Mouse (Mus musculus): Measurements from ENCODE around the gene Snap91. TPM values are rescaled to one million over a fixed set of nuclear protein-coding genes. Genes with fewer than 3 reads are reported as not detected.

The Snap91 gene
- polyA plus RNA-seq, 1 experiment from 2014 or later = 3.8 TPM

DNA sequence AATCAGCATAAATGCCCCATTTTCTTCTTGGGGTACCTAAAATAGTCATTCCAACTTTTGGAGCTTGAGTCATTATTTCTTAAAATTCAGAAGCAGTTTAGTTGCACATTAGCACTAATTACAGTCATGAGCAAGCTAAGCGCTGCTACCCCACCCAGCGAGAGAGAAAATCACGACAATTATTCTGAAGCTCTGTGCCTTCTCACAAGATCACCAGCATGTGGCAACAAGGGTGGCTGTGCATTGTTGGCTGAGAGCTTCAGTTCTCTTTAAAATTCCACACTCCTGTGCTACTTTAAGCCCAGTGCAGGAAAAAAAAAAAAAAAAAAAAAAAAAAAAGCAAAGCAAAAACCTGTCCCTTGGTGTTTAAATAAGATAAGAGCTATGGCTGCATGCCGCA lies 22.4 kb downstream of the Snap91 start:
- no peaks in the 10 kb centered on the region for H3K4me1 ChIP-seq
- no peaks in the 10 kb centered on the region for H3K36me3 ChIP-seq
- no peaks in the 10 kb centered on the region for H3K27me3 ChIP-seq
- no peaks in the 10 kb centered on the region for H3K9me3 ChIP-seq
- H3K4me2 ChIP-seq = no peak overlapping the region
- WGBS = 87% methylated on average over 4 of the region's 4 CpGs
- no peak overlapping the region for H3K4me3 ChIP-seq
- no peak for ATAC-seq (ENCODE audit: insufficient number of reproducible peaks, insufficient read depth, low FRiP score, low TSS enrichment, low read depth)
- H3K9ac ChIP-seq = no peak overlapping the region
- H3K27ac ChIP-seq = no peak overlapping the region

DNA sequence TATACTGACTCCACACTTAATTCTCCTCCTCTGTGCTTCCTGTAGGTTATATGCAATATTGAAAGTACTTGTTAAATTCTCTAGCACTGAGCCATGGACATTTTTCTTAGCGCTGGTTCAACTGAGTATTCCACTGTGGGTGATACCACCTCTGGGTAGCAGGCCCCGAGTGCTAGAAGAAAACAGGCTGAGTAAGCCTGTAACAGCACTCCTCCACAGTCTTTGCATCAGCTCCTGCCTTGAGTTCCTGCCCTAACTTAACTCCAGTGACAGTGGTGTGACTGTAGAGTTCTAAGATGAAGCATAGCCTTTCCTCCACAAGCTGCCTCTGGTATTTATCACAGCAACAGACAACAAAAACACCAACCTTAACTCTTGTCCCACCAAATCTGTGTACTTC lies 22.8 kb downstream of the Snap91 start:
- no peak overlapping the region for H3K4me2 ChIP-seq
- no peak overlapping the region for H3K9ac ChIP-seq
- H3K4me3 ChIP-seq = no peak overlapping the region
- no peaks in the 10 kb centered on the region for H3K36me3 ChIP-seq
- H3K27me3 ChIP-seq = no peaks in the 10 kb centered on the region
- H3K27ac ChIP-seq = no peak overlapping the region
- ATAC-seq (ENCODE audit: insufficient number of reproducible peaks, insufficient read depth, low FRiP score, low TSS enrichment, low read depth) = no peak
- no peaks in the 10 kb centered on the region for H3K9me3 ChIP-seq
- H3K4me1 ChIP-seq = no peaks in the 10 kb centered on the region
- WGBS = 96% methylated on average over 2 of the region's 2 CpGs

DNA sequence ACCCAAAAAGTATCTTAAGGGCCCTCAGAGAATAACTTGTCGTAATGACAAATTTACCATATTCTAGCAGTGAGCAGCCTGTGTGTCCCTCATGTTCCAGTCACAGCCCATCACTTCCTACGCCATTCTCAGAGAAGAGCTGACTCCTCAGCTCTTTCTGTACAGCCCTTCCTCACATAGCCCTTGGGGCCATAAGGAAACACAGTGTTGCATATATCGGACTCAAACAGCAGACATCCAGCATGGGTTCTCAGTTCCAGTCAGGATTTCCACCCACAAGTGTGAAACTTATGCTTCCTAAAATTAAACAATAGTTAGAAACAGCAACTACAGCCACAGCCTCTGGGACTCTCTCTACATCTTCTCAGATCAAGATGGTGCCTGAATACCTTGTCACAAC lies 27.6 kb downstream of the Snap91 start:
- Histone ChIP-seq H3K4me1 (no peaks in the 10 kb centered on the region), H3K4me2 (no peak overlapping the region), H3K36me3 (no peaks in the 10 kb centered on the region), H3K9me3 (no peaks in the 10 kb centered on the region), H3K27me3 (no peaks in the 10 kb centered on the region), H3K27ac (no peak overlapping the region), H3K9ac (no peak overlapping the region), H3K4me3 (no peak overlapping the region)
- WGBS = 93% methylated on average over 3 of the region's 3 CpGs
- ATAC-seq (ENCODE audit: insufficient number of reproducible peaks, insufficient read depth, low FRiP score, low TSS enrichment, low read depth) = no peak

DNA sequence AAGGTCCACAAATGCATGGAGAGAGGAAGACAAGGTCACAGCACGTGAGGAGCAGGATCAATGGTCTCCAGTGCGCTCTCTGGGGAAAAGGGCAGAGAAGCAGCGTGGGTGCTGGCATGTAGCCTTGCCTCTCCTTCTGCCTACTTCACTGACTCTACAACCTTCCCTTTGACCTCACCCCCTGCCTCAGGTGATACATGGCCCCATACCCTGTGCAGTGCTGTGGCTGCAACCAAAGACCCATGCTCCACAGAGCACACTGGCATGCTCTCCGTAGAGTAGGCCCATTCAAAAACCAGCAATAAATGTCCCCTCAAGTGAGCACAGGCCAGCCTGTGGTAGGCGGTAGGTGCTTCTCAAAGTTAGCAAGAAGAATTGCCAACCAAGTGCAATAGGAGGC lies 28.8 kb downstream of the Snap91 start:
- no peaks in the 10 kb centered on the region for H3K4me1 ChIP-seq
- H3K36me3 ChIP-seq = no peaks in the 10 kb centered on the region
- no peaks in the 10 kb centered on the region for H3K27me3 ChIP-seq
- no peaks in the 10 kb centered on the region for H3K9me3 ChIP-seq
- 87% methylated on average over 5 of the region's 5 CpGs for WGBS
- no peak overlapping the region for H3K27ac ChIP-seq
- no peak overlapping the region for H3K4me2 ChIP-seq
- no peak overlapping the region for H3K4me3 ChIP-seq
- ATAC-seq (ENCODE audit: insufficient number of reproducible peaks, insufficient read depth, low FRiP score, low TSS enrichment, low read depth) = peak; percentile 59; the same call in 1 of the 2 replicates
- H3K9ac ChIP-seq = no peak overlapping the region

DNA sequence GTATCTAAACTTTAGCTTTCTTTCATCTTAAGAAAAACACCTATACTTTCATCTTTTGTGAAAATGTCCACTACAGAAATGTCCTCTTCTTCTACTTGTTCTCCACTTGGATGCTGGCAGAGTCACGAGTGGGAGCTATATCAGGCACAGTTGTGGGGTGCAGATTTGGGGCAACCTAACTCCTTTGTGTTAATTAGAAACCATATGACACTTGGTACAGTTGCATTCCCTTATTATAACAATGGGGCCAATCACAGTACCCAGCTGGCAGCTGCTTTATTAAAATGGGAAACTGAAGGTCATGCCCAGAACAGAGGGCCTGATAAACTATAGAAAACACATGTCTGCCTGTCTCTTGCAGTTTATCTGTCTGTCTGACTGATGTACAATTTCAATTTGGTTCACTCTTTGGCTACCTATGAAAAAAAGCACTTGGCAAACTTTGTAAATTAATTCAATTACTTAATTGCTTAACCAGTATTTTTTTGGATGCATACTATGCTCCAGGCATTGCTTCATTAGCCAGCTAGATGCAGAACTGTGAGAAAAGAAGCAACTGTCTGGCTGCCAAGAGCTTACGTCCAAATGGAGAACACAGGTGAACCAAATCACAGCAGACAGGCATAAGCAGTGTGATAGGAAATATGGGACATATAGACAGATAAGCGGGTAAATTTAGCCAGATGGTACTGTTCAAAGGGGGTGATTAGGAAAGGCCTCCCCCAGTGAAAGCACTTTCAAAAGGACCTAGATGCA lies 29.8 kb downstream of the Snap91 start:
- WGBS = 70% methylated on average over 3 of the region's 3 CpGs
- no peaks in the 10 kb centered on the region for H3K9me3 ChIP-seq
- no peak overlapping the region for H3K4me3 ChIP-seq
- H3K4me1 ChIP-seq = no peaks in the 10 kb centered on the region
- H3K4me2 ChIP-seq = no peak overlapping the region
- no peak for ATAC-seq (ENCODE audit: insufficient number of reproducible peaks, insufficient read depth, low FRiP score, low TSS enrichment, low read depth)
- H3K9ac ChIP-seq = no peak overlapping the region
- H3K36me3 ChIP-seq = no peaks in the 10 kb centered on the region
- H3K27me3 ChIP-seq = no peaks in the 10 kb centered on the region
- H3K27ac ChIP-seq = no peak overlapping the region

DNA sequence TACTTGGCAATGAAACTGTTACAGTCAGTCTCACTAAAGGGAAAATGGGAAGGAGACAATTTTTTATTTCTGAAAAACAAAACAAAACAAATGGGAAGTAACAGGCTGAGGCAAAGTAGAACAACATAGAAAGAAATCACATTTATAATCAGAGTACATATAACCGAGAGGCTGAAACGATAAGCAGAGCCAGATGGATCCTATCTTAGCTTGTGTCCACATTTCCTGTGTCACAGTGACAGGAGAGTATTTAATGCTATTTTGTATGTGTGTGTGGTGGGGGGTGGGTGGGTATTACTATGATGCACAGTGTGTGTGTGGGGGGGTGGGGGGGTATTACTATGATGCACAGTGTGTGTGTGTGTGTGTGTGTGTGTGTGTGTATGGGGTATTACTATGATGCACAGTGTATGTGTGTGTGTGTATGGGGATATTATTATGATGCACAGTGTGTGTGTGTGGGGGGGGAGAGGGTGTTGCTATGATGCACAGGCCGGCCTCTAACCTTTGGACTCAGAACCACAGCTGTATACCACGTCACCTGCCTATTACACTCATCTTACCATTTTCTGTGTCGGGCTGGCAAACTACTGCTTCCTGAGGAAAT lies 36.6 kb downstream of the Snap91 start:
- H3K4me3 ChIP-seq = no peak overlapping the region
- ATAC-seq (ENCODE audit: insufficient number of reproducible peaks, insufficient read depth, low FRiP score, low TSS enrichment, low read depth) = peak; percentile 32; the same call in 1 of the 2 replicates
- no peak overlapping the region for H3K27ac ChIP-seq
- H3K27me3 ChIP-seq = no peaks in the 10 kb centered on the region
- 66% methylated on average over 5 of the region's 5 CpGs for WGBS
- H3K9me3 ChIP-seq = no peaks in the 10 kb centered on the region
- no peak overlapping the region for H3K9ac ChIP-seq
- no peaks in the 10 kb centered on the region for H3K36me3 ChIP-seq
- no peak overlapping the region for H3K4me2 ChIP-seq
- no peaks in the 10 kb centered on the region for H3K4me1 ChIP-seq

DNA sequence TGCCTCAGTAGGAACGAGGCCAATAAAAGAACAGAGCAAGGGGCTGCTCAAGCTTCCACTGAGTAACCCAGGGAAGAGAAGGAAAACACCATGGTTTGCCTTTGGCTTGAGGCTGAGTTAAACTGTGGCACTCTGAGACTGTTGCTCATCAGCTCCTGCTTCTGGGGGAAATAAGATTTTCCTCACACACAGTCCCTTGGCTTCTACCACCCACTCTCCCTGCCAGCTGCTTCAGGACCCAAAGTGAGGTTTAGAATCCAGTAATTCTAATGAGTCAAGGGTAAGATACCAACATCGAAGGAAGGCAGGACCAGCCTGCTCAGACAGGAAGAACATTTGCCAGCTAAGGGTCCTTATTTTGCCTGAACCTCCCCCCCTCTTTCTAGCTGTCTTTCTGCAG lies 50.7 kb downstream of the Snap91 start:
- H3K9ac ChIP-seq = no peak overlapping the region
- no peak overlapping the region for H3K27ac ChIP-seq
- no peaks in the 10 kb centered on the region for H3K9me3 ChIP-seq
- H3K4me2 ChIP-seq = no peak overlapping the region
- WGBS = 72% methylated on average over 2 of the region's 2 CpGs
- no peak for ATAC-seq (ENCODE audit: insufficient number of reproducible peaks, insufficient read depth, low FRiP score, low TSS enrichment, low read depth)
- H3K4me1 ChIP-seq = no peaks in the 10 kb centered on the region
- H3K4me3 ChIP-seq = no peak overlapping the region
- H3K27me3 ChIP-seq = no peaks in the 10 kb centered on the region
- no peaks in the 10 kb centered on the region for H3K36me3 ChIP-seq

DNA sequence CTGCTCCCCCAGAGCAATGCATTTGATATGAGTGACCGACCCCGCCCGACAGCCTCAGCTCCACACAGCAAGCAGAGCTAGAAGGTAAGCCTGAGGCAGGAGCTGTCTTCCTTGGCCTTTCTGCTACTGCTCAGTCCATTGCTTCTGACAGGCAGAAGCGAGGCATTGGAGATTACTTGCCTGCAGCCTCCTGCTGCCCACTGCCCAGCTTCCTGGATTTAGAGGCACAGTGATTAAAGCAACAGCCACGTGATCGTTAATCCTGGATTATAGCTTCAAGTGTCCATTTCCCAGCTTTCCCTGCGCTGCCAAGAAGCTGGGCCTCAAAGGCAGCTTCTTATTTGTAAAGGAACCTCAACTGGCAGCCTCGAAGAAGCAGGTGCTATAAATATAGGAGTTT lies 51.4 kb downstream of the Snap91 start:
- no peak overlapping the region for H3K27ac ChIP-seq
- no peak for ATAC-seq (ENCODE audit: insufficient number of reproducible peaks, insufficient read depth, low FRiP score, low TSS enrichment, low read depth)
- no peaks in the 10 kb centered on the region for H3K9me3 ChIP-seq
- WGBS = 48% methylated on average over 8 of the region's 8 CpGs
- H3K4me3 ChIP-seq = no peak overlapping the region
- H3K36me3 ChIP-seq = no peaks in the 10 kb centered on the region
- no peak overlapping the region for H3K4me2 ChIP-seq
- no peak overlapping the region for H3K9ac ChIP-seq
- H3K4me1 ChIP-seq = no peaks in the 10 kb centered on the region
- no peaks in the 10 kb centered on the region for H3K27me3 ChIP-seq

DNA sequence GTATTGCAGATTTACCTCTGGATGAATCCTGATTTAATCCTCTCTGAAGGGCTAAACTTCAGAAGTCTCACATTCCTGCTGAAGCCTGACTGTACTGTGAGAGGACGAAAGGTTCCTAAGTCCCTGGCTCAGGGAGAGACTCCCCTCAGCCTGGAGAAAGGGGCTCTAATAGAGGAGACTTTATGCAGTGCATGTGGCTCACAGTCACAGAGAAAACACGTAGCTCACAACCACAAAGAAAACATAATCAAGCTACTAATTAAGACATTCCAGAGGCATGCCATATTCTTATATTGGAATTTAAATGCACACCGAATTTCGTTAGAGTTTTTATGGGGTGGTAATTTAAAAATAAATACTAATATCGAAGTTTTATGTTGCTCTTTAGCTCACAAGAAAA lies 61.1 kb downstream of the Snap91 start:
- Histone ChIP-seq H3K4me1 (no peaks in the 10 kb centered on the region), H3K9ac (no peak overlapping the region), H3K36me3 (no peaks in the 10 kb centered on the region), H3K27me3 (no peaks in the 10 kb centered on the region), H3K27ac (no peak overlapping the region), H3K4me3 (no peak overlapping the region), H3K9me3 (no peaks in the 10 kb centered on the region), H3K4me2 (no peak overlapping the region)
- WGBS = 71% methylated on average over 5 of the region's 5 CpGs
- no peak for ATAC-seq (ENCODE audit: insufficient number of reproducible peaks, insufficient read depth, low FRiP score, low TSS enrichment, low read depth)

DNA sequence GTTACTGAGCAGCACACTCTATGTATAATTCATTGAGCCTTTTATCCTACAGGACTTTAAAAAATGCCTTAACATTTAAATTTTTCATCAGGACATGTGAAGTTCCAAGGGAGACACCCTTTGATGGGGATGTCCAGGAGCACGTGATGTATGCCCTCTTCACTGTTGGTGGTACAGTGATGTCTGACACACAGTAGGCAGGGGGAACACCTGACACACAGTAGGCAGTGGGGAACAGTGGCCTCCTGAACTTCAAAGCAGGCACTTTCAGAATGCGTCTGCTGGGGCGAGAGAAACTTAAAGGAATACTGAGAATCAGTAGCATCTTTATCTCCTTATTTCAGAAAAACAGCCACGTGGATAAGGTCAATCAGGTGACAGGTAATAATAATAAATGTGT lies 62.8 kb downstream of the Snap91 start:
- no peak overlapping the region for H3K4me2 ChIP-seq
- no peaks in the 10 kb centered on the region for H3K27me3 ChIP-seq
- H3K9me3 ChIP-seq = no peaks in the 10 kb centered on the region
- no peak overlapping the region for H3K4me3 ChIP-seq
- H3K36me3 ChIP-seq = no peaks in the 10 kb centered on the region
- H3K4me1 ChIP-seq = no peaks in the 10 kb centered on the region
- no peak overlapping the region for H3K9ac ChIP-seq
- 71% methylated on average over 4 of the region's 4 CpGs for WGBS
- H3K27ac ChIP-seq = no peak overlapping the region
- ATAC-seq (ENCODE audit: insufficient number of reproducible peaks, insufficient read depth, low FRiP score, low TSS enrichment, low read depth) = no peak

DNA sequence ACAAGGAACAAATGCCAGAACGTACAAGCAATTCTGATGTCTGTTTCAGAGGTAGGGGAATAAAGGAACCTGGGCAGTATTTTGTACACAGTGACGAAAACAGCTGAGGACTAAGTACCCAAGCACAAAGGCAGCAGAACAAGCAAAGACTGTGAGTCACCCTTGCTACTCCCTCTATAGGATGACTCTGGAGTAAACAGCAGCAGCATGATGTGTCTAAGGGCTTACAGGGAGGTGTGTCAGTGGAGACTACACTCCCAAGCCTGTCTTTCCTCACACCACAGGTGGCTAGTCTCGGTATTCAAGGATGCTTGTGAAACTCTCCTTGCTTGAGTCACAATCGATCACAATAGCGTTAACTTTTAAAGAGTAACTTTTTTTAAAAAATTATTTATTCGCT lies 66.1 kb downstream of the Snap91 start:
- 77% methylated on average over 6 of the region's 6 CpGs for WGBS
- H3K9ac ChIP-seq = no peak overlapping the region
- no peaks in the 10 kb centered on the region for H3K9me3 ChIP-seq
- no peak overlapping the region for H3K4me3 ChIP-seq
- H3K4me2 ChIP-seq = no peak overlapping the region
- no peaks in the 10 kb centered on the region for H3K4me1 ChIP-seq
- no peaks in the 10 kb centered on the region for H3K27me3 ChIP-seq
- H3K27ac ChIP-seq = no peak overlapping the region
- no peak for ATAC-seq (ENCODE audit: insufficient number of reproducible peaks, insufficient read depth, low FRiP score, low TSS enrichment, low read depth)
- H3K36me3 ChIP-seq = no peaks in the 10 kb centered on the region

DNA sequence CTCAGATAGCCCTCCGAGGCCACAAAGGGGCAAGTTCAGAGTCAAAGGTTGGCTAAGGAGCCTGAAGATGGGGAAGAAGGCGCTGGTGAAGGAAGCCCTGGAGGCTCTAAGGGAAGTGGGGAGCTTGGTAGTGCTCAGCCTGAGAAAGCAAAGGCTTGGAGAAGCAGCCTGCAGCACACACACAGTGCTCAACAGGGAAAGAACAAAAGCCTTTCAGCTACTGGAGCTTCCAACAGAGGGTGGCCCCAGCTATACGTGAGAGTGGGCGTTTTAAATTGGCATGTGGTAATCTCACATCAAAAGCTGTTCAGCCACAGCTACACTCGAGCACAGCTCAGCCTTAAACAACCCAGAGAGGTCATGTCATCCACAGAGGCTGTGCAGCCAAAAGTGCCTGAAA lies 67.1 kb downstream of the Snap91 start:
- no peaks in the 10 kb centered on the region for H3K9me3 ChIP-seq
- WGBS = 25% methylated on average over 5 of the region's 5 CpGs
- H3K36me3 ChIP-seq = no peaks in the 10 kb centered on the region
- H3K4me2 ChIP-seq = no peak overlapping the region
- no peak overlapping the region for H3K9ac ChIP-seq
- no peak overlapping the region for H3K4me3 ChIP-seq
- no peak overlapping the region for H3K27ac ChIP-seq
- H3K27me3 ChIP-seq = no peaks in the 10 kb centered on the region
- no peak for ATAC-seq (ENCODE audit: insufficient number of reproducible peaks, insufficient read depth, low FRiP score, low TSS enrichment, low read depth)
- no peaks in the 10 kb centered on the region for H3K4me1 ChIP-seq
